Mouse (Mus musculus) MEL (cell line): ENCODE data around the gene Gm10521. TPM values are rescaled to one million over a fixed set of nuclear protein-coding genes. Genes with fewer than 3 reads are reported as not detected.

ENCODE experiments used
- DNase-seq: peaks from one replicate; pipeline ENCODE4 v3.0.0; 2011; ENCODE audit warnings: low read depth, low spot score
- H3K27ac ChIP-seq: 2 replicates; pipeline ENCODE4 v1.5.1; 2012; ENCODE audit warnings: low read depth, mild to moderate bottlenecking, control low read depth, low read length, moderate library complexity; ENCODE audit not compliant: control insufficient read depth
- H3K27me3 ChIP-seq, 2 experiments: fragments of 150-350 bp in 1 of 2; sonication (generic) in 1 of 2; 2 replicates each; pipeline ENCODE4 v1.6.1; 2012; ENCODE audit warnings: low read length in 2 of 2, mild to moderate bottlenecking in 2 of 2, improper control_type of control experiment in 1 of 2, moderate library complexity in 1 of 2; ENCODE audit not compliant: insufficient read depth in 2 of 2, control insufficient read depth in 1 of 2
- H3K36me3 ChIP-seq, 2 experiments: 2 replicates each; pipeline ENCODE4 v1.6.1; 2012 to 2014; ENCODE audit warnings: low read length in 2 of 2, improper control_type of control experiment in 1 of 2, inconsistent platforms in 1 of 2, mild to moderate bottlenecking in 1 of 2; ENCODE audit not compliant: insufficient read depth in 2 of 2, control insufficient read depth in 1 of 2
- H3K4me1 ChIP-seq, 2 experiments: fragments of 150-350 bp in 1 of 2; sonication (generic) in 1 of 2; 2 replicates each; pipeline ENCODE4 v1.6.1; 2012; ENCODE audit warnings: low read length in 2 of 2, improper control_type of control experiment in 1 of 2, mild to moderate bottlenecking in 1 of 2; ENCODE audit not compliant: insufficient read depth in 2 of 2, control insufficient read depth in 1 of 2
- H3K4me3 ChIP-seq, 2 experiments: fragments of 150-350 bp in 1 of 2; sonication (generic) in 1 of 2; 2 replicates each; pipeline ENCODE4 v1.5.1; 2012; ENCODE audit warnings: low read depth in 2 of 2, low read length in 2 of 2, mild to moderate bottlenecking in 2 of 2, moderate library complexity in 2 of 2, control low read depth in 1 of 2, improper control_type of control experiment in 1 of 2; ENCODE audit not compliant: control insufficient read depth in 1 of 2, insufficient read depth in 1 of 2
- H3K79me2 ChIP-seq: 2 replicates; pipeline ENCODE4 v1.6.1; 2012; ENCODE audit warnings: mild to moderate bottlenecking, low read length, moderate library complexity; ENCODE audit not compliant: control insufficient read depth, poor library complexity, insufficient read depth
- H3K9ac ChIP-seq: 2 replicates; pipeline ENCODE4 v1.6.1; 2012; ENCODE audit warnings: low read depth, mild to moderate bottlenecking, control low read depth, low read length, moderate library complexity; ENCODE audit not compliant: control insufficient read depth, poor library complexity, severe bottlenecking
- H3K9me3 ChIP-seq: fragments of 150-350 bp; sonication (generic); replicated peaks from 2 replicates; pipeline ENCODE4 v1.6.1; 2012; ENCODE audit warnings: mild to moderate bottlenecking, low read length, improper control_type of control experiment, moderate library complexity; ENCODE audit not compliant: insufficient read depth
- BHLHE40 ChIP-seq: IDR thresholded peaks from 2 replicates; pipeline ENCODE4 v1.6.1; 2012; ENCODE audit warnings: low read depth, mild to moderate bottlenecking, inconsistent platforms, low read length, improper control_type of control experiment, borderline replicate concordance
- CHD2 ChIP-seq: IDR thresholded peaks from 2 replicates; pipeline ENCODE4 v1.6.1; 2011; ENCODE audit warnings: low read length, improper control_type of control experiment
- CTCF ChIP-seq, 3 experiments: IDR thresholded peaks in 2 of 3; conservative IDR thresholded peaks in 1 of 3; 2 replicates each; pipeline ENCODE4 v1.5.1; 2011 to 2012; ENCODE audit warnings: low read length in 3 of 3, low read depth in 2 of 3, mild to moderate bottlenecking in 2 of 3, improper control_type of control experiment in 1 of 3, inconsistent platforms in 1 of 3, mixed read lengths in 1 of 3, moderate library complexity in 1 of 3; ENCODE audit not compliant: control insufficient read depth in 1 of 3, insufficient read depth in 1 of 3, poor library complexity in 1 of 3, severe bottlenecking in 1 of 3
- EP300 ChIP-seq, 2 experiments: IDR thresholded peaks; 2 replicates each; pipeline ENCODE4 v1.6.1; 2011; ENCODE audit warnings: improper control_type of control experiment in 2 of 2, low read length in 2 of 2, low read depth in 1 of 2, mild to moderate bottlenecking in 1 of 2
- ETS1 ChIP-seq: IDR thresholded peaks from 2 replicates; pipeline ENCODE4 v1.6.1; 2012; ENCODE audit warnings: low read depth, mild to moderate bottlenecking, inconsistent platforms, low read length, improper control_type of control experiment, moderate library complexity
- GABPA ChIP-seq: IDR thresholded peaks from 2 replicates; pipeline ENCODE4 v1.6.1; 2012; ENCODE audit warnings: low read depth, mild to moderate bottlenecking, inconsistent platforms, low read length, improper control_type of control experiment, moderate library complexity
- HCFC1 ChIP-seq: IDR thresholded peaks from 2 replicates; pipeline ENCODE4 v1.6.1; 2012; ENCODE audit warnings: low read depth, mild to moderate bottlenecking, inconsistent platforms, low read length, improper control_type of control experiment, moderate library complexity
- JUND ChIP-seq: IDR thresholded peaks from 2 replicates; pipeline ENCODE4 v1.6.1; 2011; ENCODE audit warnings: low read depth, mild to moderate bottlenecking, improper control_type of control experiment, low read length
- KAT2A ChIP-seq: conservative IDR thresholded peaks from 2 replicates; pipeline ENCODE4 v1.6.1; 2012; ENCODE audit warnings: low read depth, low read length, improper control_type of control experiment, inconsistent platforms
- MAZ ChIP-seq: IDR thresholded peaks from 2 replicates; pipeline ENCODE4 v1.6.1; 2012; ENCODE audit warnings: low read depth, mild to moderate bottlenecking, inconsistent platforms, low read length, improper control_type of control experiment
- NRF1 ChIP-seq: IDR thresholded peaks from 2 replicates; pipeline ENCODE4 v1.6.1; 2014; ENCODE audit warnings: low read depth, mild to moderate bottlenecking, inconsistent platforms, low read length, improper control_type of control experiment, moderate library complexity; ENCODE audit not compliant: poor library complexity, insufficient read depth, severe bottlenecking
- POLR2AphosphoS2 ChIP-seq: IDR thresholded peaks from 2 replicates; pipeline ENCODE4 v1.6.1; 2011; ENCODE audit warnings: low read length, improper control_type of control experiment
- USF1 ChIP-seq: IDR thresholded peaks from 2 replicates; pipeline ENCODE4 v1.6.1; 2014; ENCODE audit warnings: low read depth, mild to moderate bottlenecking, inconsistent platforms, low read length, improper control_type of control experiment, moderate library complexity
- USF2 ChIP-seq, 2 experiments: IDR thresholded peaks; 2 replicates each; pipeline ENCODE4 v1.6.1; 2011 to 2012; ENCODE audit warnings: improper control_type of control experiment in 2 of 2, low read length in 2 of 2, borderline replicate concordance in 1 of 2, inconsistent platforms in 1 of 2, low read depth in 1 of 2, mild to moderate bottlenecking in 1 of 2; ENCODE audit not compliant: insufficient read depth in 1 of 2
- ZC3H11A ChIP-seq: IDR thresholded peaks from 2 replicates; pipeline ENCODE4 v1.6.1; 2012; ENCODE audit warnings: low read depth, mild to moderate bottlenecking, inconsistent platforms, low read length, improper control_type of control experiment
- ZMIZ1 ChIP-seq: IDR thresholded peaks from 2 replicates; pipeline ENCODE4 v1.6.1; 2012; ENCODE audit warnings: low read depth, mild to moderate bottlenecking, inconsistent platforms, low read length, improper control_type of control experiment, moderate library complexity
- ZNF384 ChIP-seq: IDR thresholded peaks from 2 replicates; pipeline ENCODE4 v1.6.1; 2012; ENCODE audit warnings: low read depth, mild to moderate bottlenecking, inconsistent platforms, low read length, improper control_type of control experiment
- polyA plus RNA-seq, 2 experiments: library from polyadenylated mRNA; stranded (reverse) in 1 of 2; unstranded in 1 of 2; fragments of >175 nt in 1 of 2; fragments of >200 nt in 1 of 2; gene quantifications; 2 replicates each; pipeline versions ENCODE4 v1.2.1 to v1.2.4; 2012; ENCODE audit warnings: low replicate concordance in 2 of 2, low read depth in 1 of 2; ENCODE audit not compliant: insufficient read length in 2 of 2, insufficient read depth in 1 of 2, missing spikeins in 1 of 2
- total RNA-seq: library from RNA; depleted of rRNA; stranded (reverse); fragments of 300-350 nt; gene quantifications from 2 replicates; pipeline ENCODE4 v1.2.3, GENCODE M21; 2012

Gene Gm10521
- total and polyA plus RNA-seq, 3 experiments, result 0.04 to 0.39 TPM; not detected in 1

DNA sequence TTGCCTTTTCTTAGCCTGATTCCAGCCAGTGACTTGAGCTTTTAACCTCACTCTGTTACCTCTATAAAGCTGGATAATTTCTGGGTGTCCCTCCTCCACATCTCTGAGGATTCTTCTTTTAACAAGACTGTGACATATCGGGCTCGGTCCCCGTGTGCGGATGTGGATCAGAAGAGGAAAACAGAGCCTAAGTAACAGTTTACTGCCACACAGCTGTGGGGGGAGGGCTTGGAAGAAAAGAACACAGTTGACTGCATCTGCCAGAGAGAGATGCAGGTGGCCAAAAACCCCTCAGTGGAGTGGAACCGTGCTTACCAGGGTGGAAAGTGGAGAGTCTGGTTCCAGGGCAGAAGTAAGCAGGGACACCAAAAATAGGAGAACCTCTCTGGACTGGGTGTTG, 23.7 kb downstream of the Gm10521 start:
- Histone ChIP-seq H3K4me3 (no peak overlapping the region), H3K79me2 (no peaks in the 10 kb centered on the region), H3K9me3 (no peaks in the 10 kb centered on the region), H3K9ac (no peak overlapping the region), H3K36me3 (peaks cover 0 to 20% of the 10 kb centered on the region in 2 experiments; a peak in 2 of 4 replicates), H3K27me3 (no peaks in the 10 kb centered on the region), H3K27ac (no peak overlapping the region), H3K4me1 (peaks cover 13 to 20% of the 10 kb centered on the region in 2 experiments)
- DNase-seq, result no peak
- TF ChIP-seq POLR2AphosphoS2 (no peak), NRF1 (no peak), BHLHE40 (no peak), ZC3H11A (no peak), ZNF384 (no peak), ZMIZ1 (no peak), EP300 (IDR thresholded peaks at IDR 0.05; ENCODE audit: low read depth in 1 of 2, low read length in 2 of 2) (no peak), USF1 (no peak), CHD2 (no peak), HCFC1 (no peak), USF2 (IDR thresholded peaks at IDR 0.05; ENCODE audit: borderline replicate concordance in 1 of 2, insufficient read depth in 1 of 2, low read depth in 1 of 2, low read length in 2 of 2) (no peak), MAZ (no peak)

DNA sequence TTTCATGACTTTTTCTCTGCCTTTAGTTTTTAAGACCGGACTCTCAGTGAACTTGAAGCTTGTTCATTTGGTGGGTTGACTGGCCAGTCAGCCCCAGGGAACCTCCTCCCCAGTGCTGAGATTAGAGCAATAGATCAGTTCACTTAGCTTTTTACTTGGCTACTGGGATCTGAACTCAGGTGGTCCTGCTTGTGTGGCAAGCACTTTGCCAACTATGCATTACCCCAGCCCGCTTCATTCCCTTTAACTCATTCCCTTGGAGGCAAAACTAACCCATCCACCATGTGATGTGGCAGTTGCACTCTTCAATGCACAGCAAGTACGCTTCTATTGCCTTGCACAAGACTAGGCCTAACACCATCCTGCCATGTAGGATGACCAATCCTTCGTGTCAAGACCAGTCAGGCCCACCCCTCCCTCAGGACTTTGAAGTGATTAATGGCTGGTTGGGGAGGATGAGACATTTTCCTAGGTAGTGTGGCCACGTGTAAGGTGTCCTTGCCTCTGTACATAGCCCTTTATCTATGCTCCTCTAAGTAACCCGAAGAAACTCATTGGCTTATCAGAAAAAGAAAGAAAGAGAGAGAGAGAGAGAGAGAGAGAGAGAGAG, 24.5 kb downstream of the Gm10521 start:
- no peaks in the 10 kb centered on the region for H3K27me3 ChIP-seq
- no peaks in the 10 kb centered on the region for H3K79me2 ChIP-seq
- no peak overlapping the region for H3K9ac ChIP-seq
- TF ChIP-seq BHLHE40, result no peak
- TF ChIP-seq GABPA, result no peak
- no peak for TF ChIP-seq ZC3H11A
- TF ChIP-seq CTCF (IDR thresholded peaks at IDR 0.05 in 2 of 3, conservative IDR thresholded peaks at IDR 0.05 in 1 of 3; ENCODE audit: control insufficient read depth in 1 of 3, insufficient read depth in 1 of 3, low read depth in 2 of 3, low read length in 3 of 3, poor library complexity in 1 of 3, severe bottlenecking in 1 of 3), result no peak
- TF ChIP-seq ETS1, result no peak
- TF ChIP-seq JUND, result no peak
- TF ChIP-seq KAT2A, result no peak
- H3K9me3 ChIP-seq, result no peaks in the 10 kb centered on the region
- peaks cover 13 to 20% of the 10 kb centered on the region in 2 experiments for H3K4me1 ChIP-seq
- H3K4me3 ChIP-seq, result no peak overlapping the region
- no peak for DNase-seq
- H3K36me3 ChIP-seq, result peaks cover 0 to 20% of the 10 kb centered on the region in 2 experiments; a peak in 2 of 4 replicates
- no peak overlapping the region for H3K27ac ChIP-seq
